9 mouse cellular contexts compared by ENCODE assay signal in genomic region chr19:5139640-5140039, GRCm38 (mm10). TPM values are rescaled to one million over a fixed set of nuclear protein-coding genes. Genes with fewer than 3 reads are reported as not detected.
A peak's percentile ranks its signal among the peaks of the same experiment; 100 is the strongest.
DNase-seq lines count a peak whose midpoint lies in the region; ATAC-seq lines count a peak whose summit lies in the region.
"Had no signal": no experiment of that assay in that cellular context is flagged by ENCODE, and none has a peak within 500 bp of the region (broad histone marks: within the 10 kb centered on the region; RNA-seq: fewer than 3 reads in every experiment).

No protein-coding gene starts in this region.

- DNase-seq in cerebellum, adult 11 months = peak; percentile 74
- DNase-seq in ES-CJ7 (ENCODE audit: low read depth, low spot score) = peak; percentile 52
- peak; percentile 90 for DNase-seq in cerebellum, adult 9-10 months
- DNase-seq in frontal cortex, postnatal 36 days (ENCODE audit: low spot score in 2 of 2) = peak; percentile 65 to 87
- peak; percentile 48 to 83 for DNase-seq in layer of hippocampus, adult 18-20 months (ENCODE audit: low spot score in 2 of 2)
- DNase-seq in lung, postnatal 25 days (ENCODE audit: low spot score) = peak; percentile 58
- DNase-seq in right cerebral cortex, postnatal 25 days = peak; percentile 63

- ATAC-seq in cerebellum, adult (ENCODE audit: insufficient number of reproducible peaks, low FRiP score, low TSS enrichment) = no peak; the same call in 1 of the 2 replicates
- ATAC-seq: Patski had no signal

RNA-seq across cellular contexts. Expression of gene Klc2, which starts 21.3 kb away (rescaled TPM):
- total RNA-seq in layer of hippocampus, adult 18-20 months (2021) = 100 to 1,000 TPM; 230 to 231 TPM

RNA-seq across cellular contexts. Expression of gene Rab1b, which starts 32.8 kb away (rescaled TPM):
- total RNA-seq in layer of hippocampus, adult 18-20 months (2021) = 100 to 1,000 TPM; 160 to 170 TPM

RNA-seq across cellular contexts. Expression of gene Cnih2, which starts 41.3 kb away (rescaled TPM):
- total RNA-seq in layer of hippocampus, adult 18-20 months (2021) = 100 to 1,000 TPM; 595 to 617 TPM

RNA-seq across cellular contexts. Expression of gene Yif1a, which starts 51.3 kb away (rescaled TPM):
- 10 to 100 TPM; 21.6 to 24.0 TPM for total RNA-seq in layer of hippocampus, adult 18-20 months (2021)

RNA-seq across cellular contexts. Expression of gene Tmem151a, which starts 54.3 kb away (rescaled TPM):
- 100 to 1,000 TPM; 124 to 128 TPM for total RNA-seq in layer of hippocampus, adult 18-20 months (2021)
